Mouse (Mus musculus) CH12.LX (cell line): ENCODE data around the gene Gm5294. TPM values are rescaled to one million over a fixed set of nuclear protein-coding genes. Genes with fewer than 3 reads are reported as not detected.

Experiments
- DNase-seq: peaks from one replicate; pipeline ENCODE4 v3.0.0-alpha.2; 2013; ENCODE audit errors: extremely low read depth
- H3K27ac ChIP-seq: 2 replicates; pipeline ENCODE4 v1.5.1; 2012; ENCODE audit warnings: low read depth, mild to moderate bottlenecking, control low read depth, moderate library complexity; ENCODE audit not compliant: insufficient read depth
- H3K27me3 ChIP-seq: replicated peaks from 2 replicates; pipeline ENCODE3; 2012; ENCODE audit warnings: inconsistent platforms
- H3K36me3 ChIP-seq, 2 experiments: replicated peaks in 1 of 2; 2 replicates each; pipeline versions ENCODE3 to v1.6.1; 2012; ENCODE audit warnings: inconsistent platforms in 1 of 2, low read length in 1 of 2, mild to moderate bottlenecking in 1 of 2, mixed read lengths in 1 of 2, moderate library complexity in 1 of 2; ENCODE audit not compliant: control insufficient read depth in 1 of 2, insufficient read depth in 1 of 2
- H3K4me1 ChIP-seq, 2 experiments: 2 replicates each; pipeline ENCODE4 v1.6.1; 2012; ENCODE audit warnings: inconsistent platforms in 1 of 2, moderate library complexity in 1 of 2; ENCODE audit not compliant: insufficient read depth in 2 of 2, control insufficient read depth in 1 of 2
- H3K4me2 ChIP-seq: 2 replicates; pipeline ENCODE4 v1.6.1; 2012; ENCODE audit warnings: low read depth, mild to moderate bottlenecking, control low read depth; ENCODE audit not compliant: poor library complexity, insufficient read depth, severe bottlenecking
- H3K4me3 ChIP-seq, 3 experiments: fragments of 150-350 bp in 1 of 3; sonication (generic) in 1 of 3; replicated peaks in 1 of 3; 2 replicates each; pipeline versions ENCODE3 to v1.5.1; 2011 to 2012; ENCODE audit warnings: low read depth in 2 of 3, low read length in 2 of 3, mild to moderate bottlenecking in 2 of 3, moderate library complexity in 2 of 3, control low read depth in 1 of 3, improper control_type of control experiment in 1 of 3, inconsistent platforms in 1 of 3, mixed read lengths in 1 of 3; ENCODE audit not compliant: poor library complexity in 1 of 3
- H3K79me2 ChIP-seq: replicated peaks from 2 replicates; pipeline ENCODE4 v1.6.1; 2012; ENCODE audit warnings: mild to moderate bottlenecking, moderate library complexity; ENCODE audit not compliant: control insufficient read depth, poor library complexity, insufficient read depth, severe bottlenecking; ENCODE audit errors: extremely low read depth
- H3K9ac ChIP-seq: 2 replicates; pipeline ENCODE4 v1.6.1; 2012; ENCODE audit warnings: low read depth, mild to moderate bottlenecking, control low read depth, moderate library complexity; ENCODE audit not compliant: insufficient read depth
- H3K9me3 ChIP-seq: replicated peaks from 2 replicates; pipeline ENCODE3; 2012; ENCODE audit warnings: low read length, inconsistent platforms, mixed read lengths
- BHLHE40 ChIP-seq: IDR thresholded peaks from 2 replicates; pipeline ENCODE4 v1.6.1; 2011; ENCODE audit warnings: mild to moderate bottlenecking, low read depth, low read length, improper control_type of control experiment
- CHD1 ChIP-seq: IDR thresholded peaks from 2 replicates; pipeline ENCODE4 v1.6.1; 2012; ENCODE audit warnings: low read depth, low read length, improper control_type of control experiment, inconsistent platforms
- ELF1 ChIP-seq: IDR thresholded peaks from 2 replicates; pipeline ENCODE4 v1.6.1; 2014; ENCODE audit warnings: low read depth, mild to moderate bottlenecking, inconsistent platforms, low read length, improper control_type of control experiment
- EP300 ChIP-seq: IDR thresholded peaks from 2 replicates; pipeline ENCODE4 v1.6.1; 2011; ENCODE audit warnings: low read length, improper control_type of control experiment
- ETS1 ChIP-seq: conservative IDR thresholded peaks from 2 replicates; pipeline ENCODE4 v1.6.1; 2012; ENCODE audit warnings: low read depth, mild to moderate bottlenecking, inconsistent platforms, low read length, improper control_type of control experiment, moderate library complexity
- GABPA ChIP-seq: IDR thresholded peaks from 2 replicates; pipeline ENCODE4 v1.6.1; 2012; ENCODE audit warnings: low read depth, low read length, improper control_type of control experiment, inconsistent platforms; ENCODE audit not compliant: insufficient replicate concordance
- HCFC1 ChIP-seq: IDR thresholded peaks from 2 replicates; pipeline ENCODE4 v1.6.1; 2012; ENCODE audit warnings: low read depth, mild to moderate bottlenecking, inconsistent platforms, low read length, improper control_type of control experiment
- IRF4 ChIP-seq: IDR thresholded peaks from 2 replicates; pipeline ENCODE4 v1.6.1; 2014; ENCODE audit warnings: low read depth, mild to moderate bottlenecking, inconsistent platforms, low read length, improper control_type of control experiment
- JUN ChIP-seq: IDR thresholded peaks from 2 replicates; pipeline ENCODE4 v1.6.1; 2011; ENCODE audit warnings: low read depth, mild to moderate bottlenecking, low read length, improper control_type of control experiment, moderate library complexity; ENCODE audit not compliant: insufficient read depth
- KAT2A ChIP-seq: IDR thresholded peaks from 2 replicates; pipeline ENCODE4 v1.6.1; 2012; ENCODE audit warnings: low read length, improper control_type of control experiment, inconsistent platforms; ENCODE audit not compliant: insufficient replicate concordance
- MAFK ChIP-seq: IDR thresholded peaks from 2 replicates; pipeline ENCODE4 v1.6.1; 2011; ENCODE audit warnings: low read length, improper control_type of control experiment; ENCODE audit not compliant: insufficient replicate concordance
- MAX ChIP-seq: IDR thresholded peaks from 2 replicates; pipeline ENCODE4 v1.6.1; 2011; ENCODE audit warnings: low read length, improper control_type of control experiment
- MEF2A ChIP-seq: IDR thresholded peaks from 2 replicates; pipeline ENCODE4 v1.6.1; 2014; ENCODE audit warnings: low read depth, mild to moderate bottlenecking, inconsistent platforms, low read length, improper control_type of control experiment, borderline replicate concordance
- MXI1 ChIP-seq: IDR thresholded peaks from 2 replicates; pipeline ENCODE4 v1.6.1; 2011; ENCODE audit warnings: mild to moderate bottlenecking, low read depth, low read length, improper control_type of control experiment
- NELFE ChIP-seq: IDR thresholded peaks from 2 replicates; pipeline ENCODE4 v1.6.1; 2011; ENCODE audit warnings: low read depth, low read length, improper control_type of control experiment
- POLR2A ChIP-seq: IDR thresholded peaks from 2 replicates; pipeline ENCODE4 v1.6.1; 2011; ENCODE audit warnings: low read depth, mild to moderate bottlenecking, improper control_type of control experiment, low read length
- RCOR1 ChIP-seq: conservative IDR thresholded peaks from 2 replicates; pipeline ENCODE4 v1.6.1; 2012; ENCODE audit warnings: low read depth, mild to moderate bottlenecking, inconsistent platforms, low read length, improper control_type of control experiment
- SIN3A ChIP-seq: IDR thresholded peaks from 2 replicates; pipeline ENCODE4 v1.6.1; 2012; ENCODE audit warnings: low read length, improper control_type of control experiment, inconsistent platforms
- SMC3 ChIP-seq: IDR thresholded peaks from 2 replicates; pipeline ENCODE4 v1.6.1; 2011; ENCODE audit warnings: low read depth, low read length, improper control_type of control experiment
- UBTF ChIP-seq: IDR thresholded peaks from 2 replicates; pipeline ENCODE4 v1.6.1; 2012; ENCODE audit warnings: low read depth, mild to moderate bottlenecking, inconsistent platforms, low read length, improper control_type of control experiment, moderate library complexity
- USF1 ChIP-seq: IDR thresholded peaks from 2 replicates; pipeline ENCODE4 v1.6.1; 2014; ENCODE audit warnings: low read depth, mild to moderate bottlenecking, inconsistent platforms, low read length, improper control_type of control experiment
- ZKSCAN1 ChIP-seq: IDR thresholded peaks from 2 replicates; pipeline ENCODE4 v1.6.1; 2012; ENCODE audit warnings: low read depth, inconsistent platforms, low read length, improper control_type of control experiment, borderline replicate concordance
- ZNF384 ChIP-seq: IDR thresholded peaks from 2 replicates; pipeline ENCODE4 v1.6.1; 2012; ENCODE audit warnings: low read depth, low read length, improper control_type of control experiment, inconsistent platforms
- dilution Hi-C: fragments of 300-500 bp; cut with MboI; formaldehyde crosslinking; loops from 2 replicates; pipeline ENCODE4 v1.14.3; 2020; ENCODE audit warnings: low sequenced_read_pairs; ENCODE audit not compliant: extremely low pct_unique_long_range_greater_than_20kb, extremely low pct_ligation_motif_present
- in situ Hi-C: fragments of 300-500 bp; cut with MboI; formaldehyde crosslinking; loops from 3 replicates; pipeline ENCODE4 v1.14.3; 2019; ENCODE audit warnings: low sequenced_read_pairs, low pct_ligation_motif_present, low pct_unique_long_range_greater_than_20kb, mixed read lengths
- polyA plus RNA-seq: library from polyadenylated mRNA; unstranded; fragments of >175 nt; gene quantifications from 2 replicates; pipeline ENCODE4 v1.2.1, GENCODE M21; 2012; ENCODE audit warnings: low read depth; ENCODE audit not compliant: insufficient read length
- total RNA-seq, 2 experiments: library from RNA; depleted of rRNA; stranded (reverse); fragments of 300-350 nt in 1 of 2; fragments of >200 nt in 1 of 2; gene quantifications; 2 replicates each; pipeline ENCODE4 v1.2.3; 2012 to 2014

Gm5294 gene
- total and polyA plus RNA-seq, 3 experiments: not detected

DNA sequence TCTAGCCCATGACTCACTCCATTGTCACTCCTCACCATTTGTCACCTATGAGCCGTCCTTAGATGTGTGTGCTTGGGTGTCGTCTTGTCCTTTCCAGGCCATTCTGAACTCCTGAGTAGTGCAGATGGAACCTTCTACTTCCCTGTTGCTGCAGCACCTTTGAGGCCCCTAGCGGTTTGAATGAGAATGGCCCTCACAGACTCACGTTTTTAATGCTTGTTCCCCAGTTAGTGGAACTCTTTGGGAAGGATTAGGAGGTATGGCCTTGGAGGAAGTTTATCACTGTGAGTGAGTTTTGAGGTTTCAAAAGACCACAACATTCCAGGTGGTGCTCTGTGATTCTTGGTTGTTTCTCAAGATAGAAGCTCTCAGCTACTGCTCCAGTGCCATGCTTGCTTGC is 32.3 kb downstream of the Gm5294 start:
- no peak for DNase-seq
- Histone ChIP-seq H3K36me3 (no peaks in the 10 kb centered on the region), H3K79me2 (no peaks in the 10 kb centered on the region), H3K4me2 (no peak overlapping the region), H3K9me3 (peaks cover 6% of the 10 kb centered on the region), H3K4me1 (no peaks in the 10 kb centered on the region), H3K27ac (no peak overlapping the region), H3K27me3 (peaks cover 2% of the 10 kb centered on the region), H3K4me3 (no peak overlapping the region), H3K9ac (no peak overlapping the region)
- TF ChIP-seq USF1 (no peak), IRF4 (no peak), SMC3 (no peak), SIN3A (no peak), RCOR1 (no peak), BHLHE40 (no peak), MXI1 (no peak), ZNF384 (no peak), ELF1 (no peak), EP300 (no peak), CHD1 (no peak), KAT2A (no peak)
- dilution Hi-C loops (no loop called here), in situ Hi-C loops (no loop called here)

DNA sequence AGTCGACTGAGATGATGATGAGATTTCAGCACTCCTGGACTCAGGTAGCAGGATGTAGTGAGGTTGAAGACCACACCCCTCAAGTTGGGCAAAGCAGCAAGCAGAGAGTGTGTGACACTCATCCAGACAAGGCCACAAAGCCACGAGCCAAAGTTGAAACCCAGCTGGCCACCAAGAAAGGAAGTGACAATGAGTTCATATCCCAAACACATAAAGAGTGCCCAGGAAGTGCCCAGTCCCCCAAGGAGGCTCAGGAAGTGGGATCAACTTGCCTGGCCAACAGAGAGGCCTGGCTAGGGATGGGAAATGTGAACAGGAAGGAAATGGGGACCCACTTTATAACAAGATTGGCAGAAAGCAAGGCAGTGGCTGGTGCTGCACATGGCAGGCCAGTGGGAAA is 33.5 kb downstream of the Gm5294 start:
- in situ Hi-C loops (no loop called here), dilution Hi-C loops (no loop called here)
- H3K79me2 ChIP-seq: no peaks in the 10 kb centered on the region

More for the DNA sequence above, 33.5 kb downstream of the Gm5294 start:
- TF ChIP-seq MXI1 (no peak), JUN (no peak), ZNF384 (no peak), MEF2A (no peak), SIN3A (no peak), IRF4 (no peak), MAFK (no peak), NELFE (no peak), ZKSCAN1 (no peak), ETS1 (no peak), KAT2A (no peak), UBTF (no peak), SMC3 (no peak), POLR2A (no peak), BHLHE40 (no peak), MAX (no peak), GABPA (no peak), USF1 (no peak), HCFC1 (no peak)
- no peaks in the 10 kb centered on the region for H3K36me3 ChIP-seq
- peaks cover 6% of the 10 kb centered on the region for H3K9me3 ChIP-seq
- H3K4me3 ChIP-seq: no peak overlapping the region
- DNase-seq: no peak
- no peak overlapping the region for H3K4me2 ChIP-seq
- no peak overlapping the region for H3K9ac ChIP-seq
- H3K4me1 ChIP-seq: no peaks in the 10 kb centered on the region
- H3K27ac ChIP-seq: no peak overlapping the region
- H3K27me3 ChIP-seq: peaks cover 2% of the 10 kb centered on the region
